Mouse (Mus musculus): ENCODE measurements around the gene B230104I21Rik. TPM values are rescaled to one million over a fixed set of nuclear protein-coding genes. Genes with fewer than 3 reads are reported as not detected.

B230104I21Rik gene
- total RNA-seq (2021): not detected

- intact Hi-C loops (cut with DNase I): loop anchor here (10.0 kb wide), 1 partner anchor 109 kb away; no protein-coding TSS in a partner anchor
- DNase-seq: peak; percentile 27
Measured at GRCm38 (mm10) chr4:154335761-154336160, at the start of gene B230104I21Rik. Gene B230104I21Rik (plus strand): TSS chr4:154336127.

GRCm38 (mm10) chr4:154293735-154294201, 42.2 kb upstream of the B230104I21Rik start:
- intact Hi-C loops (cut with DNase I): loop anchor here (10.0 kb wide), 1 partner anchor 229 kb away; no protein-coding TSS in a partner anchor
- no peak for DNase-seq

GRCm38 (mm10) chr4:154294262-154294731, 41.6 kb upstream of the B230104I21Rik start:
- intact Hi-C loops (cut with DNase I): loop anchor here (10.0 kb wide), 1 partner anchor 229 kb away; no protein-coding TSS in a partner anchor
- DNase-seq: no peak

- intact Hi-C loops (cut with DNase I): loop anchor here (10.0 kb wide), 1 partner anchor 233 kb away; no protein-coding TSS in a partner anchor
- no peak for DNase-seq
Measured at GRCm38 (mm10) chr4:154297761-154298160, 38.2 kb upstream of the B230104I21Rik start.

- intact Hi-C loops (cut with DNase I): loop anchor here (5.0 to 10.0 kb wide), 2 partner anchors 137 to 235 kb away; partner anchors contain the start of gene Tprgl
- no peak for DNase-seq
Measured at GRCm38 (mm10) chr4:154299541-154300271, 36.2 kb upstream of the B230104I21Rik start.

- intact Hi-C loops (cut with DNase I): loop anchor here (5.0 kb wide), 1 partner anchor 139 kb away; the partner anchor contains the start of gene Tprgl
- peak; percentile 43 for DNase-seq
Measured at GRCm38 (mm10) chr4:154301466-154301881, 34.5 kb upstream of the B230104I21Rik start, which contains the start of gene Arhgef16. Gene Arhgef16 (minus strand): TSS chr4:154301676.

GRCm38 (mm10) chr4:154309131-154309530, 26.8 kb upstream of the B230104I21Rik start:
- DNase-seq: no peak
- intact Hi-C loops (cut with DNase I): no loop called here

- intact Hi-C loops (cut with DNase I): no loop called here
- DNase-seq: no peak
Measured at GRCm38 (mm10) chr4:154310576-154311262, 25.2 kb upstream of the B230104I21Rik start.

- DNase-seq: no peak
- intact Hi-C loops (cut with DNase I): no loop called here
Measured at GRCm38 (mm10) chr4:154312143-154312812, 23.6 kb upstream of the B230104I21Rik start.

GRCm38 (mm10) chr4:154312935-154313621, 22.8 kb upstream of the B230104I21Rik start:
- DNase-seq: no peak

GRCm38 (mm10) chr4:154313622-154313967, 22.3 kb upstream of the B230104I21Rik start:
- intact Hi-C loops (cut with DNase I): no loop called here

More at GRCm38 (mm10) chr4:154312935-154313621, 22.8 kb upstream of the B230104I21Rik start:
- intact Hi-C loops (cut with DNase I): no loop called here

GRCm38 (mm10) chr4:154325410-154325809, 10.5 kb upstream of the B230104I21Rik start:
- no peak for DNase-seq
- intact Hi-C loops (cut with DNase I): loop anchor here (5.0 kb wide), 1 partner anchor 502 kb away; no protein-coding TSS in a partner anchor

More at GRCm38 (mm10) chr4:154313622-154313967, 22.3 kb upstream of the B230104I21Rik start:
- no peak for DNase-seq

GRCm38 (mm10) chr4:154328431-154328830, 7.5 kb upstream of the B230104I21Rik start:
- intact Hi-C loops (cut with DNase I): loop anchor here (5.0 kb wide), 1 partner anchor 499 kb away; no protein-coding TSS in a partner anchor
- no peak for DNase-seq

- intact Hi-C loops (cut with DNase I): loop anchor here (5.0 kb wide), 1 partner anchor 498 kb away; no protein-coding TSS in a partner anchor
- peak; percentile 74 for DNase-seq
Measured at GRCm38 (mm10) chr4:154328836-154329235, 7.1 kb upstream of the B230104I21Rik start.

GRCm38 (mm10) chr4:154330001-154330400, 5.9 kb upstream of the B230104I21Rik start:
- intact Hi-C loops (cut with DNase I): loop anchor here (5.0 to 10.0 kb wide), 2 partner anchors 115 to 307 kb away; partner anchors contain the start of gene Prdm16
- DNase-seq: no peak

- DNase-seq: no peak
- intact Hi-C loops (cut with DNase I): loop anchor here (5.0 to 10.0 kb wide), 2 partner anchors 114 to 306 kb away; partner anchors contain the start of gene Prdm16
Measured at GRCm38 (mm10) chr4:154331271-154331670, 4.7 kb upstream of the B230104I21Rik start.

GRCm38 (mm10) chr4:154333300-154333699, 2.6 kb upstream of the B230104I21Rik start:
- intact Hi-C loops (cut with DNase I): loop anchor here (5.0 to 10.0 kb wide), 2 partner anchors 112 to 304 kb away; partner anchors contain the start of gene Prdm16
- no peak for DNase-seq

- peak; percentile 48 for DNase-seq
- intact Hi-C loops (cut with DNase I): loop anchor here (5.0 to 10.0 kb wide), 2 partner anchors 110 to 302 kb away; partner anchors contain the start of gene Prdm16
Measured at GRCm38 (mm10) chr4:154334699-154335402, 1.1 kb upstream of the B230104I21Rik start.
